In genomic region chr8:111562274-111562803, GRCm38 (mm10) we compare ENCODE assay signal across 17 mouse cellular contexts. TPM values are rescaled to one million over a fixed set of nuclear protein-coding genes. Genes with fewer than 3 reads are reported as not detected.
DNase-seq lines count a peak whose midpoint lies in the region; ATAC-seq and TF ChIP-seq lines count a peak whose summit lies in the region.
"Had no signal": no experiment of that assay in that cellular context is flagged by ENCODE, and none has a peak within 500 bp of the region (broad histone marks: within the 10 kb centered on the region; RNA-seq: fewer than 3 reads in every experiment).

No protein-coding gene starts in this region.

- H3K4me3 ChIP-seq in heart, embryonic 13.5 days = no peak overlapping the region
- no peak overlapping the region for H3K4me3 ChIP-seq in brown adipose tissue, adult 24 weeks (ENCODE audit: insufficient read depth, low read depth, low read length)
- no peak overlapping the region for H3K4me3 ChIP-seq in midbrain, postnatal 0 days (ENCODE audit: low read depth, low read length)
- H3K4me3 ChIP-seq: forebrain, embryonic 10.5 days; midbrain, embryonic 10.5 days; neural tube, embryonic 13.5 days had no signal

- H3K36me3 ChIP-seq in heart, embryonic 13.5 days = no peaks in the 10 kb centered on the region
- H3K36me3 ChIP-seq in midbrain, postnatal 0 days (ENCODE audit: insufficient read depth, low read length) = no peaks in the 10 kb centered on the region

- ATAC-seq in heart, embryonic 13.5 days (ENCODE audit: extremely low read depth, insufficient number of reproducible peaks, low FRiP score, low TSS enrichment) = no peak
- ATAC-seq in megakaryocyte progenitor cell, adult 5-6 weeks (replicated peaks; ENCODE audit: poor library complexity) = peak; percentile 49
- ATAC-seq in erythroid progenitor cell, adult 5-6 weeks (replicated peaks; ENCODE audit: low FRiP score, poor library complexity, severe bottlenecking) = no peak
- ATAC-seq in midbrain, postnatal 0 days (ENCODE audit: low FRiP score) = no peak

- peaks cover 81% of the 10 kb centered on the region for H3K4me1 ChIP-seq in heart, embryonic 13.5 days
- peaks cover 34% of the 10 kb centered on the region for H3K4me1 ChIP-seq in brown adipose tissue, adult 24 weeks (ENCODE audit: control insufficient read depth, insufficient read depth, insufficient read length, low read length)
- H3K4me1 ChIP-seq in midbrain, postnatal 0 days (ENCODE audit: insufficient read depth, low read length) = peaks cover 5% of the 10 kb centered on the region; the same call in 1 of the 2 replicates

- no peak overlapping the region for H3K4me2 ChIP-seq in heart, embryonic 13.5 days
- H3K4me2 ChIP-seq in midbrain, postnatal 0 days (ENCODE audit: low read depth, low read length, poor library complexity, severe bottlenecking) = no peak overlapping the region
- H3K4me2 ChIP-seq: neural tube, embryonic 13.5 days had no signal

- no peaks in the 10 kb centered on the region for H3K27me3 ChIP-seq in heart, embryonic 13.5 days (replicated peaks)
- no peaks in the 10 kb centered on the region for H3K27me3 ChIP-seq in midbrain, postnatal 0 days (ENCODE audit: insufficient read depth, low read length)
- H3K27me3 ChIP-seq: neural tube, embryonic 13.5 days had no signal

- H3K27ac ChIP-seq in heart, embryonic 13.5 days (replicated peaks) = peak overlapping the region; percentile 82; the same call in 1 of the 2 replicates
- H3K27ac ChIP-seq in brown adipose tissue, adult 24 weeks (replicated peaks; ENCODE audit: low read depth, low read length) = peak overlapping the region; percentile 68
- no peak overlapping the region for H3K27ac ChIP-seq in midbrain, postnatal 0 days (ENCODE audit: low read depth, low read length)
- H3K27ac ChIP-seq: forebrain, embryonic 10.5 days; liver, embryonic 14.5 days; midbrain, embryonic 10.5 days; neural tube, embryonic 13.5 days had no signal

- H3K9me3 ChIP-seq in heart, embryonic 13.5 days = no peaks in the 10 kb centered on the region
- H3K9me3 ChIP-seq in midbrain, postnatal 0 days (ENCODE audit: low read length) = no peaks in the 10 kb centered on the region
- H3K9me3 ChIP-seq: forebrain, embryonic 10.5 days; midbrain, embryonic 10.5 days; neural tube, embryonic 13.5 days had no signal

- no peak overlapping the region for H3K9ac ChIP-seq in heart, embryonic 13.5 days
- no peak overlapping the region for H3K9ac ChIP-seq in midbrain, postnatal 0 days (replicated peaks; ENCODE audit: low read length, poor library complexity, severe bottlenecking)
- H3K9ac ChIP-seq: liver, embryonic 14.5 days; neural tube, embryonic 13.5 days had no signal

- DNase-seq in heart, adult 9 months (ENCODE audit: low spot score in 2 of 2) = no peak
- DNase-seq in 416B (ENCODE audit: low read depth) = peak; percentile 75
- DNase-seq in midbrain, postnatal 0 days (ENCODE audit: low spot score) = no peak
- DNase-seq: adrenal gland, adult 8-10 months; cerebellum, adult 11 months; cerebellum, postnatal 14 days; embryo, embryonic 11 days; kidney, adult 2 months; kidney, postnatal 25 days had no signal

- no peak for TF ChIP-seq CTCF in midbrain, postnatal 0 days (IDR thresholded peaks at IDR 0.05)

- 89% methylated on average over 5 of the region's 5 CpGs for WGBS in heart, embryonic 13.5 days
- WGBS in midbrain, postnatal 0 days = 90% methylated on average over 5 of the region's 5 CpGs

RNA-seq across cellular contexts. Expression of gene Znrf1, which starts 26.4 kb away (rescaled TPM):
- polyA plus RNA-seq in heart, embryonic 13.5 days (2015; fragmentation: Nextera tagmentation; extraction: Ambion mirVana) = 19.7 and 20.1 TPM in 2 replicates
- 17.6 and 24.9 TPM in 2 replicates for polyA plus RNA-seq in brown adipose tissue, adult 24 weeks (2012; ENCODE audit: insufficient read depth, insufficient read length, missing spikeins)
- 71.1 and 76.6 TPM in 2 replicates for total RNA-seq in megakaryocyte progenitor cell, adult 5-6 weeks (2015)
- 57.9 and 66.1 TPM in 2 replicates for total RNA-seq in megakaryocyte progenitor cell, adult 5-6 weeks (2017)
- 7.9 and 19.7 TPM in 2 replicates for total RNA-seq in erythroid progenitor cell, adult 5-6 weeks (2015; ENCODE audit: low replicate concordance)
- total RNA-seq in erythroid progenitor cell, adult 5-6 weeks (2017; ENCODE audit: low replicate concordance) = 4.8 and 13.7 TPM in 2 replicates
- total RNA-seq in midbrain, postnatal 0 days (2014; rRNA removed) = 229 and 234 TPM in 2 replicates
- 87.8 and 96.5 TPM in 2 replicates for polyA plus RNA-seq in midbrain, postnatal 0 days (2015; fragmentation: Nextera tagmentation; extraction: Ambion mirVana)

RNA-seq across cellular contexts. Expression of gene Wdr59, which starts 40.4 kb away (rescaled TPM):
- 3.6 and 4.3 TPM in 2 replicates for polyA plus RNA-seq in heart, embryonic 13.5 days (2015; fragmentation: Nextera tagmentation; extraction: Ambion mirVana)
- 4.5 and 4.6 TPM in 2 replicates for polyA plus RNA-seq in brown adipose tissue, adult 24 weeks (2012; ENCODE audit: insufficient read depth, insufficient read length, missing spikeins)
- 4.5 and 6.8 TPM in 2 replicates for total RNA-seq in megakaryocyte progenitor cell, adult 5-6 weeks (2015)
- 5.7 and 6.3 TPM in 2 replicates for total RNA-seq in megakaryocyte progenitor cell, adult 5-6 weeks (2017)
- 1.4 and 2.5 TPM in 2 replicates for total RNA-seq in erythroid progenitor cell, adult 5-6 weeks (2015; ENCODE audit: low replicate concordance)
- total RNA-seq in erythroid progenitor cell, adult 5-6 weeks (2017; ENCODE audit: low replicate concordance) = 0.98 and 1.3 TPM in 2 replicates
- total RNA-seq in midbrain, postnatal 0 days (2014; rRNA removed) = 11.6 and 17.1 TPM in 2 replicates
- 5.6 and 6.6 TPM in 2 replicates for polyA plus RNA-seq in midbrain, postnatal 0 days (2015; fragmentation: Nextera tagmentation; extraction: Ambion mirVana)
